Mouse (Mus musculus) activated CD4-positive, CD25-positive, alpha-beta regulatory T cell (primary cell): ENCODE measurements around the gene Jak3. TPM values are rescaled to one million over a fixed set of nuclear protein-coding genes. Genes with fewer than 3 reads are reported as not detected.

ENCODE experiments used
- polyA plus RNA-seq, 2 experiments: library from polyadenylated mRNA; unstranded; fragments of 100-300 nt; shearing (Covaris generic); gene quantifications; one replicate each; pipeline ENCODE4 v1.2.1; 2017

Gene Jak3
- 100 to 1,000 TPM; 105 to 188 TPM for polyA plus RNA-seq

GRCm38 (mm10) chr8:71676020-71676741 is at the start of gene Jak3:
Jak3 (plus strand) TSS chr8:71676296.

GRCm38 (mm10) chr8:71671549-71671965 is 4.5 kb upstream of the Jak3 start, which contains the start of gene Unc13a:
Unc13a (minus strand) TSS chr8:71671757.

GRCm38 (mm10) chr8:71689028-71689427 is 12.9 kb downstream of the Jak3 start, which contains the start of gene Insl3:
Insl3 (plus strand) TSS chr8:71689214.

DNA sequence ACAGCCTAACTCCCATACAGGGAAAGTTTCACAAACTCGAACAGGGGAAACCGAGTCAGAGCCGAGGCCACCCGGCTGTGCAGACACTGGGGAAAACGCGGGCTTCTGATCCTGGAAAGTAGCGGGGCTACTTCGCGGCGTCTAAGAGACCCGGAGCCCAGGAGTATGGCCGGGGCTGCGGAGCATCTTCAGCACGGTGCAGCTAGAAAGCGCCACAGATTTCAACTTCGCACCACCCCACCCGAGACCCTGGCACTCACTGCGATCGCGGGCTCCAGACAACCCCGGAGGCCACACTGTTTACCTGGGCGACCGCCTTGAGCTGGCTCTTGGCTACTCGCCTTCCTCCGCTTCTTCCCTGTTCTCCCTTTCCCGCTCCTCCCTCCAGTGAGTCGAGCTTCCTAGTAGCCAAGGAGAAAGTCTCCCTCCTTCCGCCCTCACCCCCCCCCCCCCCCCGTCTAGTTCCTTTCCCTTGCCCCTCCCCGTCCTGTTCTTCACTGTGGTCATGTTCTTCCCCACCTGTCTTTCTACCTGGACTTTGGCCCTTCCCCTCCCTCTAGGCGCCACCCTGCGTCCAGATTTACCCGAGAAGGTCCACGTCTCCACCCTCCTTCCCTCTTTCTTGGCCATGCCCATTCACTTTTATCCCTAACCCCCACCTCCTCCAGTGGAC is 25.5 kb downstream of the Jak3 start, which contains the start of gene B3gnt3:
TSS of gene B3gnt3 (minus strand) at position 376 of the 673 bp plus-strand sequence.

GRCm38 (mm10) chr8:71725122-71725924 is 49.2 kb downstream of the Jak3 start, which contains the start of gene Fcho1:
Fcho1 (minus strand) TSS chr8:71725716.

Other genes starting within 250 kb of the Jak3 start
- 100 to 1,000 TPM; 107 to 132 TPM for gene Abhd8, start 212.6 kb upstream of the Jak3 start, polyA plus RNA-seq
- 100 to 1,000 TPM in 1 of 2 experiments, 10 to 100 TPM in 1; 70.1 to 100 TPM for gene Mrpl34, start 211.3 kb upstream of the Jak3 start, polyA plus RNA-seq
- 100 to 1,000 TPM; 100 to 120 TPM for gene Dda1, start 207.1 kb upstream of the Jak3 start, polyA plus RNA-seq
- gene Ano8, start 190.3 kb upstream of the Jak3 start, polyA plus RNA-seq = 10 to 100 TPM in 1 of 2 experiments, 1 to 10 TPM in 1; 8.5 to 17.4 TPM
- 1 to 10 TPM; 4.2 to 7.7 TPM for gene Gtpbp3, start 188.2 kb upstream of the Jak3 start, polyA plus RNA-seq
- gene Plvap, start 164.5 kb upstream of the Jak3 start, polyA plus RNA-seq = under 1 TPM in 1 of 2 experiments, not detected in 1; 0.13 TPM
- gene Ccdc194, start 150.6 kb upstream of the Jak3 start, polyA plus RNA-seq = under 1 TPM in 1 of 2 experiments, not detected in 1; 0.41 TPM
- 100 to 1,000 TPM; 103 to 118 TPM for gene Bst2, start 138.8 kb upstream of the Jak3 start, polyA plus RNA-seq
- 100 to 1,000 TPM; 113 to 137 TPM for gene Mvb12a, start 133.4 kb upstream of the Jak3 start, polyA plus RNA-seq
- gene Tmem221, start 117.4 kb upstream of the Jak3 start, polyA plus RNA-seq = 1 to 10 TPM; 6.3 to 7.8 TPM
- gene Nxnl1, start 109.7 kb upstream of the Jak3 start, polyA plus RNA-seq = under 1 TPM; 0.88 to 0.99 TPM
- 1 to 10 TPM; 6.0 to 6.9 TPM for gene Slc27a1, start 107.4 kb upstream of the Jak3 start, polyA plus RNA-seq
- 100 to 1,000 TPM; 120 to 124 TPM for gene Pgls, start 84.1 kb upstream of the Jak3 start, polyA plus RNA-seq
- gene Fam129c, start 78.6 kb upstream of the Jak3 start, polyA plus RNA-seq = 10 to 100 TPM in 1 of 2 experiments, 1 to 10 TPM in 1; 8.8 to 20.0 TPM
- 10 to 100 TPM; 24.8 to 32.1 TPM for gene Colgalt1, start 65.3 kb upstream of the Jak3 start, polyA plus RNA-seq
- gene Unc13a, start 4.5 kb upstream of the Jak3 start, polyA plus RNA-seq = 1 to 10 TPM; 1.1 to 1.3 TPM
- gene Insl3, start 12.9 kb downstream of the Jak3 start, polyA plus RNA-seq = 10 to 100 TPM; 53.6 to 59.0 TPM
- 1 to 10 TPM; 4.3 to 5.4 TPM for gene B3gnt3, start 25.5 kb downstream of the Jak3 start, polyA plus RNA-seq
- gene Fcho1, start 49.4 kb downstream of the Jak3 start, polyA plus RNA-seq = 100 to 1,000 TPM; 173 to 255 TPM
- 10 to 100 TPM in 1 of 2 experiments, 1 to 10 TPM in 1; 7.2 to 10.5 TPM for gene Zfp709, start 205.7 kb downstream of the Jak3 start, polyA plus RNA-seq
- 1 to 10 TPM; 4.1 to 6.3 TPM for gene Zfp882, start 232.3 kb downstream of the Jak3 start, polyA plus RNA-seq
- gene Zfp617, start 232.3 kb downstream of the Jak3 start, polyA plus RNA-seq = 10 to 100 TPM; 14.0 to 16.7 TPM